Mouse (Mus musculus) G1E (cell line): ENCODE data around the gene Hoxd9.

Source experiments
- CTCF ChIP-seq: IDR thresholded peaks from 2 replicates; pipeline ENCODE4 v1.5.1; 2012; ENCODE audit warnings: low read depth, low read length, inconsistent platforms, mixed read lengths
- GATA1 ChIP-seq: IDR thresholded peaks from 2 replicates; pipeline ENCODE4 v1.6.1; 2012; ENCODE audit warnings: borderline replicate concordance, low read length, inconsistent platforms, mixed read lengths

DNA sequence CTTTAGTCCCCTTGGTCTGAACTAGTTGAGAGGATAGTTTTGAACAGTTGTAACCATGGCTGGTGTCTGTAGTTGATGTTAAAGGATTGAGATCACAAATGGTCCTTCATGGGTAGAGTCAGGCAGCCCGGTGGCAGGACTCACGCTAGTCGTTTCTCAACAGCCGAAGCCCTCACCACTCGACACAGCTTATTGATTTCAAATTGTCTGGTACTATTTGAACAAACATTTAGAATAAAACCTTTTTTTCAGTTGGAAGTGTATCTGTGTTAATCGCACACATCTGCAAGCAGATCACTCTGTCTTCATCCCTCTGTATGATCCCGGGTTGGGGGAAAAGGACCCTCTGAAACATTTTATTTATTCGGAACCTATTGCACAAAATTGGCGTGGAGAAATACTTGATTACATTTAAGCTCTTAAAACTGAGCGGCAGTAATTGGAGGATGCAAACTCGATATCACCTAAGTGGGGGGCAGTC, 50.2 kb downstream of the Hoxd9 start:
- TF ChIP-seq CTCF (no peak), GATA1 (no peak)
